Mouse (Mus musculus) ES-E14 (cell line): ENCODE results near the gene Rpl28.
A peak's percentile ranks its signal among the peaks of the same experiment; 100 is the strongest.

Source experiments
- CHD2 ChIP-seq: IDR thresholded peaks from 2 replicates; pipeline ENCODE4 v1.6.1; 2014; ENCODE audit warnings: mild to moderate bottlenecking, low read depth, low read length, inconsistent platforms
- ZC3H11A ChIP-seq: IDR thresholded peaks from 2 replicates; pipeline ENCODE4 v1.6.1; 2012; ENCODE audit warnings: low read depth, mild to moderate bottlenecking, inconsistent platforms, low read length, borderline replicate concordance

GRCm38 (mm10) chr7:4792278-4793212, at the start of gene Rpl28:
- peak; percentile 90 for TF ChIP-seq CHD2
- no peak for TF ChIP-seq ZC3H11A
